Mouse (Mus musculus) liver, embryonic 14.5 days (tissue): ENCODE results near the gene Zfp940.

Source experiments
- CTCF ChIP-seq: IDR thresholded peaks from 2 replicates; pipeline ENCODE4 v1.5.1; 2016; ENCODE audit warnings: antibody characterized with exemption, low read depth, control low read depth
- EP300 ChIP-seq: IDR thresholded peaks from 2 replicates; pipeline ENCODE4 v1.6.1; 2016; ENCODE audit warnings: antibody characterized with exemption, low read depth

GRCm38 (mm10) chr7:29785023-29785422, 68.4 kb downstream of the Zfp940 start:
- TF ChIP-seq CTCF (no peak), EP300 (no peak)
